Mouse (Mus musculus) yolk sac, embryonic 10.5 days (tissue): ENCODE measurements around the gene Fpr3.
"Not testable (repeated sequence)": the region's sequence is repeated elsewhere in the genome, so short reads cannot be mapped to it uniquely, and the experiment has no call there.

Experiments used
- DNase-seq: peaks from one replicate; pipeline ENCODE4 v3.0.0-alpha.2; 2017; ENCODE audit warnings: low spot score

Fpr3 gene

GRCm38 (mm10) chr17:17887774-17888248 is at the start of gene Fpr3, which contains the start of gene Fpr2:
Gene Fpr3, plus strand, starts transcription at chr17:17887852.
Gene Fpr2, plus strand, starts transcription at chr17:17887824.
- no peak for DNase-seq

- peak; percentile 94 for DNase-seq
Measured at GRCm38 (mm10) chr17:17837919-17838701, 49.5 kb upstream of the Fpr3 start.

- DNase-seq = no peak
Measured at GRCm38 (mm10) chr17:17839276-17839675, 48.4 kb upstream of the Fpr3 start.

- DNase-seq = no peak
Measured at GRCm38 (mm10) chr17:17840796-17841195, 46.9 kb upstream of the Fpr3 start.

- DNase-seq = no peak
Measured at GRCm38 (mm10) chr17:17843534-17844261, 44.0 kb upstream of the Fpr3 start.

- DNase-seq = not testable (repeated sequence)
Measured at GRCm38 (mm10) chr17:17844606-17845005, 43.0 kb upstream of the Fpr3 start.

- no peak for DNase-seq
Measured at GRCm38 (mm10) chr17:17845187-17846027, 42.2 kb upstream of the Fpr3 start.

GRCm38 (mm10) chr17:17848988-17849387 is 38.7 kb upstream of the Fpr3 start:
- no peak for DNase-seq

GRCm38 (mm10) chr17:17849906-17850712 is 37.5 kb upstream of the Fpr3 start:
- no peak for DNase-seq

- no peak for DNase-seq
Measured at GRCm38 (mm10) chr17:17855064-17855838, 32.4 kb upstream of the Fpr3 start, which contains the start of gene Has1. Gene Has1, minus strand, starts transcription at chr17:17855205.

- DNase-seq = no peak
Measured at GRCm38 (mm10) chr17:17856612-17857011, 31.0 kb upstream of the Fpr3 start.

GRCm38 (mm10) chr17:17857446-17857845 is 30.2 kb upstream of the Fpr3 start:
- DNase-seq = no peak

GRCm38 (mm10) chr17:17860110-17860509 is 27.5 kb upstream of the Fpr3 start:
- DNase-seq = no peak

- DNase-seq = no peak
Measured at GRCm38 (mm10) chr17:17862360-17862759, 25.3 kb upstream of the Fpr3 start.

- no peak for DNase-seq
Measured at GRCm38 (mm10) chr17:17865168-17865567, 22.5 kb upstream of the Fpr3 start.

GRCm38 (mm10) chr17:17866801-17867469 is 20.7 kb upstream of the Fpr3 start:
- no peak for DNase-seq

- no peak for DNase-seq
Measured at GRCm38 (mm10) chr17:17870892-17871550, 16.6 kb upstream of the Fpr3 start.

GRCm38 (mm10) chr17:17871697-17872096 is 16.0 kb upstream of the Fpr3 start:
- DNase-seq = no peak

- DNase-seq = no peak
Measured at GRCm38 (mm10) chr17:17879347-17879746, 8.3 kb upstream of the Fpr3 start.
